Mouse (Mus musculus): ENCODE results near the gene Tpbgl. TPM values are rescaled to one million over a fixed set of nuclear protein-coding genes. Genes with fewer than 3 reads are reported as not detected.

Gene Tpbgl
- total RNA-seq, 2 experiments from 2014 or later = 4.7 to 5.1 TPM

GRCm38 (mm10) chr7:99627366-99627765 lies 463 bp upstream of the Tpbgl start:
- H3K27ac ChIP-seq = no peak overlapping the region
- no peak for DNase-seq (ENCODE audit: low spot score in 2 of 2)
- no peak for TF ChIP-seq CTCF (conservative IDR thresholded peaks at IDR 0.05)
- H3K4me3 ChIP-seq = peak overlapping the region; percentile 60

DNA sequence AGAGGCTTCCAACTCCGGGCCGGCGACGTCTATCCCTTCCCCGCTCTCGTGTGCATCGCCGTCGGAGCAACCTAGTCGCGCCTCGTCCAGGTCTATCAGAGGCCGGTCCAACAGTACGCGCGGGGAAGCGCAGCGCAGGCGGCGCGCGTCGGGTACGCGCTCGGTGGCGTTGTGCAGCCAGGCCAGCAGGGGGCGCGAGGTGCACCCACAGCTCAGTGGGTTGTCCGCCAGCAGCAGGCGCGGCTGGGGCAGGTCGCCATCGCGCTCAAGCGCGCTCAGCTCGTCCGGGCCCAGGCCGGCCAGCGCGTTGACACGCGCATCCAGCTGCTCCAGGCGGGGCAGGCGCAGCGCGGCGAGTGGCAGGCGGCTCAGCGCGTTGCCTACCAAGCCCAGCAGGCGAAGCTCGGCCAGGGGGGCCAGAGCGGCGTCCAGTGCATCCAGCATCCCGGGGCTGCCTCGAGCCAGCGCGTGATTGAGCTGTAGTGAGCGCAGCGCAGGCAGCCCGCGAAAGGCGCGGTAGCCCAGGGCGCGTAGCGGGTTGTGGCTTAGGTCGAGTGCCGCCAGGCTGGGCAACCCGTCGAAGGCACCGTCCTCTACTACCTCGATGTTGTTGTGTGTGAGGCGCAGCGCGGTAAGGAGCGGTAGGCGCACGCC lies 1.1 kb downstream of the Tpbgl start:
- peak overlapping the region; percentile 60 for H3K4me3 ChIP-seq
- peak; percentile 96 for TF ChIP-seq CTCF (conservative IDR thresholded peaks at IDR 0.05)
- peak overlapping the region; percentile 84 for H3K27ac ChIP-seq

GRCm38 (mm10) chr7:99618860-99619259 lies 8.0 kb downstream of the Tpbgl start:
- DNase-seq (ENCODE audit: low spot score in 2 of 2) = peak; percentile 33 to 51
- peak; percentile 88 for TF ChIP-seq CTCF (conservative IDR thresholded peaks at IDR 0.05)
- Histone ChIP-seq H3K27ac (no peak overlapping the region), H3K4me3 (no peak overlapping the region)

More for the DNA sequence above, 1.1 kb downstream of the Tpbgl start:
- DNase-seq (ENCODE audit: low spot score in 2 of 2) = peak; percentile 85 to 93

DNA sequence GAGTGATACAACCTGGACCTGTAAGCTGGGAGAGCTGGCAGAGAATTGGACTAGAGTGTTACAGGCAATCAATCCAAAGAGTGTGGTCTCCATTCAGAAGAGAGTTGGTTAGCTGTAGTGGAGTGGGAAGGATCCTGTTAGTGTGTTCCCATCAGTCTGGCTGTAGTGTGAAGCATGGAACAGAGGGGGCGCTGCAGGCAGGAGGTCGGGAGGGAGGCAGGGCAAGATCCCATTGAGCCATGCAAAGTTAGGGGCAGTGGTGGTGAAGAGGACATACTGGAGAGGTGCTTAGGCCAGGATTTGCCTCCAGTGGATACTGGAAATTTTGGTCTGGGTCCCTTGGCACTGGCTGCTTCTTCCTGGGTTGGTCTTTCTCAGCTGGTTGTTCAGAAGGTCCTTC lies 8.6 kb downstream of the Tpbgl start:
- no peak for DNase-seq (ENCODE audit: low spot score in 2 of 2)
- Histone ChIP-seq H3K27ac (no peak overlapping the region), H3K4me3 (no peak overlapping the region)
- TF ChIP-seq CTCF (conservative IDR thresholded peaks at IDR 0.05) = no peak

DNA sequence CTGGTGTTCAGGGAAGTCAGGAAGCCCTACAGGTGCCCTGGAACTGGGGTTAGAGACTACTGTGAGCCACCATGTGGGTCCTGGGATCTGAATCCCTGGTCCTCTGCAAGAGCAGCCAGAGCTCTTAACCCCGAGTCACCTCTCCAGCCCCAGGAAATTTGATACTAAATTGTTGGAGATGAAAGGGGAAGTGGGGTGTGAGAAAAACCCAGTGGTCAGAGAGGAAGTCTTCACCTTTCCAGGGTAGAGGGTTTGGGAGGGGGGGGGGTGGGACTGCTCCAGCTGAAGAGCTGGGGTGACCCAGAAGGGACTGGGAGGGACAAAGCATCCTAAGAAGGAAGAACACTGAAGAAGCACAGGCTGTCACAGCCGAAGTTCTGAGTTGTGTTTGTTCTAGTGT lies 19.3 kb downstream of the Tpbgl start:
- Histone ChIP-seq H3K4me3 (no peak overlapping the region), H3K27ac (no peak overlapping the region)
- TF ChIP-seq CTCF (conservative IDR thresholded peaks at IDR 0.05) = no peak
- no peak for DNase-seq (ENCODE audit: low spot score in 2 of 2)

GRCm38 (mm10) chr7:99606766-99607165 lies 20.1 kb downstream of the Tpbgl start:
- Histone ChIP-seq H3K4me3 (no peak overlapping the region), H3K27ac (no peak overlapping the region)
- no peak for TF ChIP-seq CTCF (conservative IDR thresholded peaks at IDR 0.05)
- no peak for DNase-seq (ENCODE audit: low spot score in 2 of 2)

- H3K4me3 ChIP-seq = no peak overlapping the region
- TF ChIP-seq CTCF (conservative IDR thresholded peaks at IDR 0.05) = no peak
- H3K27ac ChIP-seq = no peak overlapping the region
- DNase-seq (ENCODE audit: low spot score in 2 of 2) = no peak
Measured at GRCm38 (mm10) chr7:99606303-99606702, 20.6 kb downstream of the Tpbgl start.

DNA sequence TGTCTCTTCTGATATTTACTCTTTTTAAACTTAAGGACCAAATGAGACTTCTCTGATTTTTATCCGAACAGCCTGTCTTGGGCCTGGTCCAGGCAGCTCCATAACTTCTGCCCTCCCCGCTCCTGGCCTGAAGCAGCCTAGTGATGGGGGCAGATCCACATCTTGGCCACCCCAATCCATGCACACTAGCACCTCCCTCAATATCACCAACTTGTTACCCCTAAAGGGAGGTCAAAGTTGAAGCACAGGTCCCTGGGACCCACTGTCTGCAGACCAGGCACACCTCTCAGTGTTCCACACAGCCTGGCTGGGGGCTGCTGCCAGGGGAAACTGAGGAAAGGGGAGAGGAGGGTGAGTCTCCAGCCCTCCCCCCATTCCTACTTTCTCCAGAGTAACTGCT lies 21.8 kb downstream of the Tpbgl start:
- Histone ChIP-seq H3K4me3 (no peak overlapping the region), H3K27ac (no peak overlapping the region)
- TF ChIP-seq CTCF (conservative IDR thresholded peaks at IDR 0.05) = no peak
- no peak for DNase-seq (ENCODE audit: low spot score in 2 of 2)

GRCm38 (mm10) chr7:99603875-99604662 lies 22.8 kb downstream of the Tpbgl start:
- H3K27ac ChIP-seq = 0 out of 2 replicates have a peak overlapping the region, but pooled peaks have one; percentile 12
- no peak for DNase-seq (ENCODE audit: low spot score in 2 of 2)
- no peak for TF ChIP-seq CTCF (conservative IDR thresholded peaks at IDR 0.05)
- no peak overlapping the region for H3K4me3 ChIP-seq

GRCm38 (mm10) chr7:99598722-99599121 lies 28.2 kb downstream of the Tpbgl start:
- no peak for DNase-seq (ENCODE audit: low spot score in 2 of 2)
- Histone ChIP-seq H3K4me3 (no peak overlapping the region), H3K27ac (no peak overlapping the region)
- TF ChIP-seq CTCF (conservative IDR thresholded peaks at IDR 0.05) = peak; percentile 68

DNA sequence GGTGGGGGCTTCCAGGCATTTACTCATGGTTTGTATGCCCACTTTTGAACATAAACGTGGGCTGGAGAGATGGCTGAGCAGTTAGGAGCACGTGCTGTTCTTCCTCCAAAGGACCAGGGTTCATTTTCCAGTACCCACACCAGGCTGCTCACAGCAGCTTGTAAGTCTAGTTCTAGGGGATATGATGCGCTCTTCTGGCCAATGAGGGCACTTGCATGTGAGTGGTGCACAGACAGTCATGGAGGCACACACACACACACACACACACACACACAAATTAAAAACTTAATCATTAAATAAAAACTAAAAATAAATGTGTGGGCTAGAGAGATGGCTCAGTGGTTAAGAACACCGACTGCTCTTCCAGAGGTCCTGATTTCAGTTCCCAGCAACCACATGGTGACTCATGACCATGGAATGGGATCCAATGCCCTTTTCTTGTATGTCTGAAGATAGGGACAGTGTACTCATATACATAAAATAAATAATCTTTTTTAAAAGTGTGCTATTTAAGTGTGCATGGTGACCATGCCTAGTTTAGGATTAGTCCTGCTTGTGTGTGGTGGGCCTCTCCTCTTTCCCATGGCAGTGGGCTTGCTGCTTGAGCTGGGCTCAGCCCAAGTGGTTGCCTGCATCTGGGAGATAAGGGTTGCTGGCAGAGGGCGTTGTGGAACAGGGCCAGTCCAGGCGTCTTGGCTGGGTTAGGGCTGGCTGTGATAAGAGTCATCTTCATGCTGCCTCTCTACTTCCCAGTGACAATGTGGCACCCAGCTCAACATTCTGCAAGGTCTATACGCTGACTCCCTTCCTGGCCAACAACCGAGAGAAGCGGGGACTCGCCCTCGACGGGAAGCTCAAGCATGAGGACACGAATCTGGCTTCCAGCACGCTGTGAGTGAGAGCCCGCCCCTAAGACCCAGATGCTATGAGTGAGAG lies 32.8 kb downstream of the Tpbgl start:
- TF ChIP-seq CTCF (conservative IDR thresholded peaks at IDR 0.05) = no peak
- Histone ChIP-seq H3K27ac (no peak overlapping the region), H3K4me3 (no peak overlapping the region)
- no peak for DNase-seq (ENCODE audit: low spot score in 2 of 2)

DNA sequence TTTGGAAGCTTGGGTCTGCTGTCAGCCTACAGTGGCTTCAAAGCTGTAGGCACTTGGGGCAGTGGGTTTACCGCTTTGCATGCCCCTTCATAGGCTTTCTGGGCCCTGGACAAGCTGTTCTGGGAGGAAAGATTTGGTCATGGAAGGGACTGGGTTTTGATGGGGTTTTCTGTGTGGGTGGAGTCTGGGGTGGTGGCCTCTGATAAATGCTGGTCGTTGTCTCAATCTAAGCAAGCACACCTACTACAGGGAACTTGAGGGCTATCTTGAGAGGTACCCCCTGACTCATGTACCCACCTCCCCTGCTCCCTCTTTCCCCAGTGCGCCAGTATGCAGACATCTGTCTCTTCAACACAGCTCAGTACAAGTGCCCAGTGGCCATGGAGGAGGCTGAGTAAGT lies 34.2 kb downstream of the Tpbgl start:
- H3K27ac ChIP-seq = no peak overlapping the region
- no peak for TF ChIP-seq CTCF (conservative IDR thresholded peaks at IDR 0.05)
- no peak overlapping the region for H3K4me3 ChIP-seq
- no peak for DNase-seq (ENCODE audit: low spot score in 2 of 2)

- H3K4me3 ChIP-seq = no peak overlapping the region
- DNase-seq (ENCODE audit: low spot score in 2 of 2) = no peak
- H3K27ac ChIP-seq = no peak overlapping the region
- no peak for TF ChIP-seq CTCF (conservative IDR thresholded peaks at IDR 0.05)
Measured at GRCm38 (mm10) chr7:99590646-99591045, 36.3 kb downstream of the Tpbgl start.
